Mouse (Mus musculus) frontal cortex, adult 2 months (tissue): ENCODE measurements around the gene Gm11111. TPM values are rescaled to one million over a fixed set of nuclear protein-coding genes. Genes with fewer than 3 reads are reported as not detected.
"Not testable (repeated sequence)": the region's sequence is repeated elsewhere in the genome, so short reads cannot be mapped to it uniquely, and the experiment has no call there.

Experiments
- DNase-seq, 2 experiments: peaks; one replicate each; pipeline ENCODE4 v3.0.0; 2022; ENCODE audit warnings: low spot score in 1 of 2; ENCODE audit errors: extremely low spot score in 1 of 2
- polyA plus RNA-seq: library from polyadenylated mRNA; depleted of rRNA; stranded (reverse); fragments of >200 nt; gene quantifications from 2 replicates; pipeline ENCODE4 v1.2.3, GENCODE M21; 2012; rRNA removed

The Gm11111 gene
- polyA plus RNA-seq, result not detected in 2 replicates

GRCm38 (mm10) chr5:98552395-98552794 is at the start of gene Gm11111:
Gene Gm11111 (plus strand): TSS chr5:98552695.
- no peak for DNase-seq

DNA sequence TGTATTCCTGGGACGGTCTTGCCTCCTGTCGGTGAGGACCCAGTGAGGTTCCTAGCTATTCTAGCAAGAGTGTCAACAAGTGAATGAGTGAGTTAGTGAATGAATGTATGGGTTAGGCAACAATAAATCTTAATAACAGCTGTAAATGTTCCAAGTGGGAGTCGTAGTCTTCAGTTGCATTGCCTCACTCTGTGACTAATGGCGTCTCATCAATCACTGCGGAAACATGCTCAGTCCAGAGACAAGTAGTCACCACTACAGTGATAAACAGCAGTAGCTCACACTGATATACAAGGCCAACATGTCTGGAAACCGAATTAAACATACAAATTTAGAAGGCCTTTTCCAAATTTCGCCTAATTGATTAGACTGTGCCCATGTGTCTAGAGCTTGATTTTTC is 36.3 kb upstream of the Gm11111 start:
- no peak for DNase-seq

DNA sequence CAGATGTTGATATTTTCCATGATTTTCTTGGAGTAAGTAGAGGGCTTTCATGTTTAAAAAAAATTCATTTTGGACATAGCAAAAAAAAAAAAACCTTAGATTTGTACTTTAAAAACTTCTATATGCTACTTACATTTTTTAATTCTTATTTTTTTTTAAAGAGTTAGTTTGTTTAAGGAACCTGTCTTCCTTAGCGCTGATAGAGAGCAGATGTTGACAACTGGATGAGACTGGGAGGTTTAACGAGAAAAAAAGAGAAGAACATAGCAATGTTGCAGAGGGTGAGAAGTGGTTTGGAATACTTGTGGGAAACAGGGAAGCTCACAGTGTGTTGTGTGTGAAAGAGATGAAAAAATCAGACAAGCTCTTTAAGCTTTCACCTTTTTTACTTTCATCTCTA is 32.4 kb upstream of the Gm11111 start:
- DNase-seq, result no peak

DNA sequence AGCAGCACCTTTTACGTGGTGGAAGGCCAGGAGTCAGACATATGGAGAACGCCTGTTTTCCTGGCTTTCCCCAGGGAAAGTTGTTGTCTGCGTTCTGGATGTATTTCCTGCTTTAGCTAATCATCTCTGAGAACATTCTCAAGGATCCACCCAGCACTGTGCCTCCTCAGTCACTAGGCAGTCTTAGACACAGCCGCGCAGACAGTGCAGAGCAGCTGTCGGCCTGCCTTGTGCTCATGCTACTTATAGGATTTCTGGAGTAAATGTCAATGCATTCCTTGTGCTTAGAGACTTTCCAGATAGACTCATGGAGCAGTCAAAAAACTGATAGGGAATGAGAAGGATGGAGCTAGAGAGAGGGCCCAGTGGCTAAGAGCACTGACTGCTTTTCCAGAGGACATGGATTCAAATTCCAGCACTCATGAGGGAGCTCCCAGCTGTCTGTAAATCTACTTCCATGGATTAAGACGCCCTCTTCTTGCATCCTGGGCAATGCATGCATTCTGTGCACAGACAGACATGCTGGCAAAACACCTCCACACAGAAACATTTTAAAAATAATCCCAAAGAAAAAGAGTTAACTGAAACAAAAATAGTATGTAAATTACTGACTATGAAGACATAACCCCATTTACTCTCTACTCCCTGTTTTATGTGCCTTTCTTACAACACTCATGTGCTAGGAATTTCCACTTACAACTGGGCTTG is 30.1 kb upstream of the Gm11111 start:
- DNase-seq, result peak in 1 of 2 experiments; percentile 9

DNA sequence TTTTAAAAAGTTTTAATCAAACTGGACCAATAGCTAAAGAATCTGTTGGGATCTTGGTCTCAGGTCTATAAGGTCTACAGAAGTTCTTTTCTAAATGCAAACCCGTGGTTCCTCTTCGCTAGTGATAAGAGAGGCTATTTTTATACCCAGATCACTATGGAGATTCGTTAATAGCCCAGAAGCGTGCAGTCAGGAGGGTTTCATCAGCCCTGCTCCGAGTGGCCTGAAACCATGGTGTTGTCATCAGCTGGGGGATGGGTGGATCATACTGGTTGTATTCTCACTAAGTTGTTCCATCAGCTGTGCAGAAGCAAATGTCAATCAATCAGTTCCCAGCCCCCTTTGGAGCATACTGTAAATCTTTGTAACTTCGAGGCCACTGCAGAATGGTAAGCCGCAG is 29.4 kb upstream of the Gm11111 start:
- DNase-seq, result no peak

GRCm38 (mm10) chr5:98523783-98524182 is 28.7 kb upstream of the Gm11111 start:
- no peak for DNase-seq

GRCm38 (mm10) chr5:98541333-98541732 is 11.2 kb upstream of the Gm11111 start:
- DNase-seq, result no peak

- DNase-seq, result no peak
Observed at GRCm38 (mm10) chr5:98550285-98550684, 2.2 kb upstream of the Gm11111 start.

DNA sequence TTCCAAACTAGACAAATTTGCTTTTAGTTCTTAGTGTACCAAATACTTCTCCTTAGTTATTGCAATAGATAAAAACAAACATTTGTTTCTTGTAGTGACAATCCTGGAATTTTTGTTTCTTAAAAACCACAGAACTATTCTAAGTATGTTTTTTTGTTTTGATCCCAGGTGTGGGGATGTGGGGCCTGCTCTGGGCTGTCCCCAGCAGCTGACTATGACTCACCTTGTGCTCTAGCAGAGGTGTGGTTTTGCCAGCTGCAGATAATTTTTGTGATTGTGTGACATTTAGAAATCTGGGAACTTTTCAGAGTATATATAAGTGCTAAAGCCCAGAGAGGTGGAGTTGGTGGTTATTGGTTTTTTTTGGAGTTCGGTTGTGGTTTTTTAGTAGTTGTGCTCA is 1.6 kb upstream of the Gm11111 start:
- DNase-seq, result no peak

DNA sequence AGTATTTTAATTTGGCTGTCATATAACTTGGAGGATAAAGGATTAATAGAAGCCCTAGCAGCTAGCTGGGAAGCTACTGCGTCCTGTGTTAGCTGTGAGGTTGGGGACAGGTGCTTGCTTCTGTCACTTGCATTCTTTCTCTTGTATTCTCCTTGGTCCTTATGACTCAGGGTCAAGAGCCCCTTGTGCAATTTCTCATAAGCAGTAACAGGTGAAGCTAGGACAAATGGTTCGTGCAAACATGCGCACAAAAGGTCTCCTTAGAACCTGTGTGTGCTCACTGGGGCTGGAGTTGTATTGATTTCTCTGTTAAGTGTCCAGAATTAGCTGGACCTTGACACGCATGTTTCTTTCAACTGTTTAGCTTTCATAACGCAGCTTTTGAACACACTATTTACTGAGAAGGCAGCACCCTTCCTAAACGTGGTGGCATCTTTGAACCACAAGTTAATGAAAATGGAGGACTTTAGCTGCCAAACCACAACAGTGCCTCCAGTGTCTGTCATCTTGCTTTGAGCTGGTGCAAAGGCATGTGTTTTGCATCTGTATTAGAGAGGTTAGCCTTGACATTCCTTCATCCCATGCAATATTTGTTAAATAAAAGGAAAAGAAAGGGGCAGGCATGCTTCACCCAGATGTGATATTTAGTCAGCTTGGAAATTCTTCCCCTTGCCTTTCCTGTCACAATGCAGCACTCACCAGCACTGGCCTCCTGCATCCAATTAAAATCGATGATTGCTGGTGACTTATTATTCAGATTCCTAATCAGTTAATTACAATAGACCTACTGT is 511 bp downstream of the Gm11111 start:
- DNase-seq, result no peak

DNA sequence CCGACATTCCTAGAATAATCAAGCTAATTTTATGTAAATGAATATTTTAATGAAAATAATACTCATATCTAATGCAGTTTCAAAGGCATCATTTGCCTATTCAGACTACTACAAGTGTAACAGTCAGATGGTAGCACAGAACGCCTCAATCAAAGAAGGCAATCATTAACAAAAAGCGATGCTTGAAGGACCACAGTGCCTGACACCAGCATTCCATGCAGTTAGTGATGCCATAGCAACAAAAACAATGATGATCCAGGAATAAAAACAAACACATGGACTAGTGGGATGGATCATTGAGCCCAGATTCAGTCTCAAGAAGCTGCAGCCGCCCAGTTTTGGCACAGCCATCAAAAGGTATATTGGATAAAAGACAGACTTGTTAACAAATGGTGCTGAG is 8.8 kb downstream of the Gm11111 start:
- no peak for DNase-seq

DNA sequence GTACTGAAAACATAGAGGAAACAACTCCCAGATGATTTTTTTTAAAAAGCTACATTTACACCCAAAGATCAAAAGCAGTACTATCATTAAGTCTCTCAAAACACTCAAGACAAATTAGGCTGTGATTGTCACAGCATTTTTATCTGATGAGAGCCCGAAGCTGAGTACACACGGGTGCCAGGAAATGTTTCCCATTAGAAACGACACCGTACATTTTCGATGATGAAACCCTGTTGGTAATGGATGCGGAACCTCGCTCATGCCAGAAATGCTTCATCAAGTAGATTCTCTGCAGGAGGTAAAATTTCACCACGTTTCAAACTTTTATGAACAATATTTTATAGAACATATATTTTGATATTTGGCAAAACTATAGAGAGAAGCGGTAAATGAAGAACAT is 10.3 kb downstream of the Gm11111 start:
- DNase-seq, result no peak

DNA sequence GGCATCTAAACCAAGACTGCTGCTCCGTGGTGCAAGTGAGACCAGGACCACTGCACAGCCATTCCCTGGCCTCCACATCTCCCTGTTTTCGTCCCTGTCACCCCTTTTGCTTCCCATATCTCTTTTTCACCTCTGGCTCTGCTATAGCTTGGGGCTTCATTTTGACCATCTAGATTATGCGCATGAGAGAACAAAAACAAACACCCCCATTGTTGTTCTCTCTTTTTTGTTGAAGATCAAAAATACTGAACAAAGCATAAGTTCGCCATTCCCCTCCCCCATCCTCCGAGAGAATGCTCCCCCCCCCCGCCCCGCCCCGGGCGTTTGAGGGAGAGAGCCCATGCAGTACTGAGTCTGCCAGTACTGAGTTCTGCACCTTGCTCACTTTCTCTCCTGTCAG is 11.3 kb downstream of the Gm11111 start:
- DNase-seq, result no peak

- DNase-seq, result peak in 1 of 2 experiments; percentile 6
Observed at GRCm38 (mm10) chr5:98566461-98567193, 14.1 kb downstream of the Gm11111 start.

DNA sequence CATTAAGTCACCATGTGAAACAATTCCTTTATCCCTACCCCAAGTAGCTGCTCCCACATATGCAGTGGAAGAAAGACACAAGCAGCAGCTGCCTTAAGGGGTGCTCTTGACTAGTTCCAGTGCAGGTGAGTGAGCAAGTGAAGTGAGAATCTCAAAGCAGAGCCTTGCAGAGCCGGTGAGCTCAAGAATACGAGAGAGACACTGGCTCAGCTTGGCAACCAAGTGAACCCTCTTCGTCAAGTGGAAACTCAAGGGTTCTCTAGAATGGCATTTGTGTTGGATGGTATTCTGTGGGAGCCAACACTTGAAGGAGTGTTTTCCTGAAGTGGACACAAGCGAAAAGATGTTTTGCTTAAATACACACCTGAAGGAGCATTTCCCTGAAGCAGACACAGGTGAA is 16.0 kb downstream of the Gm11111 start:
- no peak for DNase-seq

DNA sequence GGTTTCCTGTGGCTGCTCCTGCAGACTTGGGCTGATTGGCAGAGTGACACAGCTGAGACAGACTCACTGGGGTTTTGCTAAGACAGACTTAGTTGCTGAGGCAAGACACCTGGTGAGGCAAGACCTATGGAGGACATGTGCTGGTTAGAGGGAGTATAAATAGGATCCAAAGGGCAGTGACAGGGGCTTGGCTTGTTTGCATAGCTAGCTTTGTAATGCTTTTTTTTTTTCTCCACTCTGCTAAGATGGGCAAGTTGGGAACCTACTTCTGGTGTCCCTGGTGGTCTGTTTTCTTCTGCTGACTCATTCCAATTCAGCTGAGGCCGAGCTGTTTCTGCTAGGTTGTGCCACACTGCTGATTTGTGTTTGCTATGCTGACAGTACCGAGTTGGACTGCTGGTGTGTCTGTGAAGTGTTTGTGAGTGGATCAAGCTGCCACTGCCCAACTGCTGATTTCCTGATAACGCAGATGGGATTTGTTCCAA is 16.6 kb downstream of the Gm11111 start:
- DNase-seq, result no peak

DNA sequence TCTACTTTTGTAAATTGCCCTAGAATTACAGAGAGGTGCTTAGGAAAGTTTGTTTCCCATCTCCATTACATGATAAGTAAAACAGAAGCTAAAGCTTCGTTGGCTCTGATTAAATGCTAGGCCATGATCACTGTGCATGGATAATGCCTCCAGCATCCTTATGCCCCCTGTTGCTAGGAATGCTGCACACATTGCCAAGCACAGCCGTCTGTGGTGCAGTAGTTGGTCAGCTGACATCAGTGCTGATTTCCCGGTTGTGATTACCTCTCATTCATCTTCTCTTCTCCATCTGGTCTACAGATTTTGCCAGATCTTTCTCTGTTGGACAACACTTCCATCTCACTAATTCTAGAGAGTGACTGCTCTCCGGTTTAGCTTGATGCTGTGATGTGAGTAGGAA is 19.9 kb downstream of the Gm11111 start:
- DNase-seq, result no peak

GRCm38 (mm10) chr5:98574711-98575470 is 22.4 kb downstream of the Gm11111 start:
- no peak for DNase-seq

- no peak for DNase-seq
Observed at GRCm38 (mm10) chr5:98575471-98575834, 23.0 kb downstream of the Gm11111 start.

GRCm38 (mm10) chr5:98576538-98576937 is 24.0 kb downstream of the Gm11111 start:
- DNase-seq, result not testable (repeated sequence)

DNA sequence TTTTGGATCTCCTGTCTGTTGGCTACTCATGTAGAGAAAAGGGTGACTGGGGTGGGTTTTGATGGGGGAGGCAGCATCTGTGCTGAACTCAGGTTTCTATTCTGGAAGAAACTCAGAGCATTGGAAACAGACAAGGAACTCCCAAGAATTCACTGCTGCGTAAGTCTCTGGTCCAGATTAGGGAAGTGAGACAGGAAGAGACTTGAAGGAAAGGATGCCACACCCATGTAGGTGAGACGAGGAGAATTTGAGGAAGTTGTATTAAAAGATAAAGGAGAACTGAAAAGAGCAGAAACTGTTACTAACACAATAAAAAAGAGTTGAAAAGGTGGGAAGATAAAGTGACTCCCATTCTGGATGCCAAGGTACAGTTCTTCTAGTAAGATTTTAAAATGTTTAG is 25.9 kb downstream of the Gm11111 start:
- no peak for DNase-seq
